Mouse (Mus musculus): ENCODE results near the gene Eif4ebp2.

- TF ChIP-seq CTCF (IDR thresholded peaks at IDR 0.05; ENCODE audit: extremely low read depth, insufficient read depth, insufficient read length, insufficient replicate concordance) = no peak
- TF ChIP-seq POLR2A (IDR thresholded peaks at IDR 0.05; ENCODE audit: low read depth, low read length) = no peak
Observed at GRCm38 (mm10) chr10:61451463-61451930, 964 bp downstream of the Eif4ebp2 start.

Measured in spleen, adult 2 months (tissue).